Mouse (Mus musculus): ENCODE data around the gene Gm14226.

DNA sequence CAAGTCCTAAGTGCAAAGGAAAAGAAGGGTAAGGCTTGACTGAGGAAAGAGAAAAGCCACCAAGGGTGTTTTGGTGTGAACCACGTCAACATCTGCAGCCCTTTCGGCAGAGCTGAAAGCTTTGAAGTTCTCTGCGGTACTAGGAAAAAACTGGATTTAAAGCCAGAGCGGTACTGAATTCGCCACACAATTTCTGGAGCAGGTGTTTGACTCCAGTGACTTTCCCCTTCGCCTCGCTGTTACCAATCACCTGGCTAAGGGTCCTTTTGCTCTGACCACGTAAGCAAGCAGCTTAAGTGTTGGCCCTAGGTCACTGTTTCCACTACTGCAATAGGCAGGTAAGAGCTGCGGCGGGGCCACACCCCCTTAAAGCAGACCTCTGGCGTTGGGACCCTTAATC is 12.6 kb upstream of the Gm14226 start:
- TF ChIP-seq CTCF (IDR thresholded peaks at IDR 0.05) (no peak), EP300 (IDR thresholded peaks at IDR 0.05) (no peak)
